Mouse (Mus musculus) liver, adult 2 months (tissue): ENCODE measurements around the gene Pnrc2.

Source experiments
- CTCF ChIP-seq: fragments of 200-500 bp; IDR thresholded peaks from 2 replicates; pipeline ENCODE4 v1.5.1; 2011; ENCODE audit warnings: low read depth, low read length, control low read depth
- POLR2A ChIP-seq: fragments of 200-500 bp; IDR thresholded peaks from 2 replicates; pipeline ENCODE4 v1.6.1; 2011; ENCODE audit warnings: low read length, control low read depth; ENCODE audit not compliant: insufficient read depth; ENCODE audit errors: extremely low read depth

DNA sequence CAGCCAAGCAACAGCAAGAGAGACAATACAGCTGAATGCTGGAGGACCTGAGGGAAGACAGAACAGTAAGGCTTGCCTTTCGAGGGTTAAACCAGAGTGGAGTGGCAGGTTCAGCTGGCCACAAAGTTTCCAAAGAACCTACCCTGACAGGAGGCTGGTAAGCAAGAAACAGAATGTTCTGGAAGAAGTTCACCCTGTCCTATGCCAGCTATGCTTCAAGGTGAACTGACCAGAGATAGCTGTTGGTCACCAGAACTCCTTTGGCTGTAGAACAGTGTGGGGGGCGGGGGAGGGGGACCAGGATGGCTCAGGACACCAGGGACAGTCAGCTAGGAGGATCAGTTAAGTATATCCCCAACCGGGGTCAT, 34.7 kb downstream of the Pnrc2 start:
- TF ChIP-seq CTCF (no peak), POLR2A (no peak)
